Mouse (Mus musculus) midbrain, embryonic 16.5 days (tissue): ENCODE results near the gene Ildr1. TPM values are rescaled to one million over a fixed set of nuclear protein-coding genes. Genes with fewer than 3 reads are reported as not detected.

Experiments used
- ATAC-seq: fragments of 200-750 bp; cut with Nextera tagmentation; 2 replicates; pipeline ENCODE4 v1.8.0; 2017; ENCODE audit warnings: moderate TSS enrichment
- H3K27ac ChIP-seq: fragments of 300-500 bp; sonication (generic); 2 replicates; pipeline ENCODE4 v1.5.1; 2014; ENCODE audit warnings: mild to moderate bottlenecking, low read length, mixed read lengths
- H3K27me3 ChIP-seq: fragments of 300-500 bp; sonication (generic); 2 replicates; pipeline ENCODE4 v1.6.1; 2014; ENCODE audit warnings: low read depth, low read length, mixed read lengths; ENCODE audit not compliant: control insufficient read depth, insufficient read depth
- H3K36me3 ChIP-seq: fragments of 300-500 bp; sonication (generic); 2 replicates; pipeline ENCODE4 v1.6.1; 2014; ENCODE audit warnings: mild to moderate bottlenecking, low read length, moderate library complexity, mixed read lengths; ENCODE audit not compliant: control insufficient read depth, insufficient read depth
- H3K4me1 ChIP-seq: fragments of 300-500 bp; sonication (generic); 2 replicates; pipeline ENCODE4 v1.6.1; 2014; ENCODE audit warnings: mild to moderate bottlenecking, low read length, mixed read lengths; ENCODE audit not compliant: control insufficient read depth, insufficient read depth
- H3K4me2 ChIP-seq: fragments of 300-500 bp; sonication (generic); 2 replicates; pipeline ENCODE4 v1.6.1; 2014; ENCODE audit warnings: mild to moderate bottlenecking, low read length, mixed read lengths
- H3K4me3 ChIP-seq: fragments of 300-500 bp; sonication (generic); 2 replicates; pipeline ENCODE4 v1.5.1; 2014; ENCODE audit warnings: low read depth, mild to moderate bottlenecking, low read length, moderate library complexity, mixed read lengths
- H3K9ac ChIP-seq: fragments of 300-500 bp; sonication (generic); 2 replicates; pipeline ENCODE4 v1.6.1; 2014; ENCODE audit warnings: low read depth, low read length, mixed read lengths
- H3K9me3 ChIP-seq: fragments of 300-500 bp; sonication (generic); replicated peaks from 2 replicates; pipeline ENCODE4 v1.6.1; 2014; ENCODE audit warnings: mild to moderate bottlenecking, low read length, mixed read lengths; ENCODE audit not compliant: control insufficient read depth, poor library complexity, severe bottlenecking
- WGBS: fragments of 180-500 bp; shearing (Covaris S2); extraction: QIAGEN DNeasy Blood & Tissue Kit; methylation state at CpG from one replicate; pipeline ENCODE4 v1.1.7; 2014; 5-methylcytosine and 5-hydroxymethylcytosine counted together
- polyA plus RNA-seq: library from polyadenylated mRNA; unstranded; fragments of >200 nt; fragmentation: Nextera tagmentation; extraction: Ambion mirVana; gene quantifications from 2 replicates; pipeline ENCODE4 v1.2.1, GENCODE M21; 2015

The Ildr1 gene
- polyA plus RNA-seq, 1 experiment from 2014 or later = 0.64 TPM

DNA sequence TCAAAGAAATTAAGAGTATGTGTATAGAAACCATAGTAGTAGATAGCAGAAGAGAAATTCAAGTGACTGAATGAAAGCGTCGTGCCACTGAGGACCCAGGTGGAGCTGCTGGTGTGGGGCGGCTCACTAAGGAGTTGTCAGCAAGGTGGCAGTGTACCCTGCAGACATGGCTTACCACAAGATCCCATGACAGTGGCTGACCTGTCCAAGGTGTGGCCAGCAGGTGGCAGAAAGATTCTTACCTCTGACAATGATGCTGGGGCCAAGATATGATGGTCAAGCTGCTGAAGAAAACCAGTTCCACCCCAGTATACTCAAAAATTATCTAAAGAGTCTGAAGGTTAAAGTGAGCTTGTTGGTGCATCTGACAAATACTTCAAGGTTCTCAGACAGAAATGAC, 41.6 kb downstream of the Ildr1 start:
- 85% methylated on average over 3 of the region's 3 CpGs for WGBS
- H3K4me2 ChIP-seq = no peak overlapping the region
- no peak for ATAC-seq
- H3K27ac ChIP-seq = no peak overlapping the region
- H3K9me3 ChIP-seq = no peaks in the 10 kb centered on the region
- H3K9ac ChIP-seq = no peak overlapping the region
- H3K36me3 ChIP-seq = no peaks in the 10 kb centered on the region
- H3K4me1 ChIP-seq = no peaks in the 10 kb centered on the region
- H3K4me3 ChIP-seq = no peak overlapping the region
- no peaks in the 10 kb centered on the region for H3K27me3 ChIP-seq

DNA sequence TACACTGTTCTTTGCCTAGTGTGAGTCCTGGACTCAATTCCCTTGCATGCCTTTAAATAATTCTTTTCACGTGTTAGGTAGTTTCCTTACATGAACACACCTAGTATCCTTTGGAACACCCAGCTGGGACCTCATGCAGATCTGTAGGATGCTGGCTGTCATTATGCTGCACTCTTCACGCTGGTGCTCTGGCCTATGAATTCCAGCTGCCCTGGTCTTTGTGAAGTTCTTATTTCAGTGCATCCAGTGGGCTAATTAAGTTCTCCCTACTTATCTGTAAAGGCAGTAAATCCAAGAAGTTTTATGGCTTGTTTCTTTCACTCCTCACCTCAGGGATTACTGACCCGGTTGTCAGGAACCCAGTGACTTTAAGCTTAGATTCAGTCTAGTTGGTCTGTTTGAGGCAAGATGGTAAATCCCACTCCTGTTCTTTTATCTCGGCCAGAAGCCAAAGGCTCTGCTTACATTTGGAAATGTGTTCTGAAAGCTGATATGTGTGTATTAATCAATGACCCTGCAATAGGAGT, 45.7 kb downstream of the Ildr1 start:
- Histone ChIP-seq H3K9me3 (no peaks in the 10 kb centered on the region), H3K4me3 (no peak overlapping the region), H3K4me1 (no peaks in the 10 kb centered on the region), H3K27ac (no peak overlapping the region), H3K4me2 (no peak overlapping the region), H3K36me3 (no peaks in the 10 kb centered on the region), H3K27me3 (no peaks in the 10 kb centered on the region), H3K9ac (no peak overlapping the region)
- no peak for ATAC-seq
- WGBS = 31% methylated on average over 4 of the region's 4 CpGs

DNA sequence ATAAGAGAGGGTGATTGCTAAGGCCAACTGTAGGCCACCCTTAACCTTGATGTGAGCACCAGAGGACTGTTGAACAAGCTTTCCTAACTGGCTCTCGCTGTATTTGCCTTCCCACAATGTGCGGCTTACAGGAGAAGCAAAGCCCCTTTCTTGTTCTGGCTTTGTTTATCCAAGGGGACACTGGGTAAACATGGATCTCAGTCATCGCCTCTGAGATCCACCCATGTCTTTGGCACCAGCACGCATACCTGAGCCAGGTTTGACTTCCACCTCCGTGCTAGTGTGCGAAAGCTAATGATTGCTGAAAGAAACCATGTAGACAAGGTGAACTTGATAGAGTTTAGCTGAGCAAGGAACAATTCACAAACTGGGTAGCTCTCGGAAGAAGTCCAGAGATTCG, 49.8 kb downstream of the Ildr1 start:
- H3K4me2 ChIP-seq = no peak overlapping the region
- no peak overlapping the region for H3K4me3 ChIP-seq
- no peak overlapping the region for H3K27ac ChIP-seq
- H3K4me1 ChIP-seq = no peaks in the 10 kb centered on the region
- 91% methylated on average over 8 of the region's 8 CpGs for WGBS
- no peak overlapping the region for H3K9ac ChIP-seq
- ATAC-seq = no peak
- no peaks in the 10 kb centered on the region for H3K9me3 ChIP-seq
- no peaks in the 10 kb centered on the region for H3K36me3 ChIP-seq
- H3K27me3 ChIP-seq = no peaks in the 10 kb centered on the region

DNA sequence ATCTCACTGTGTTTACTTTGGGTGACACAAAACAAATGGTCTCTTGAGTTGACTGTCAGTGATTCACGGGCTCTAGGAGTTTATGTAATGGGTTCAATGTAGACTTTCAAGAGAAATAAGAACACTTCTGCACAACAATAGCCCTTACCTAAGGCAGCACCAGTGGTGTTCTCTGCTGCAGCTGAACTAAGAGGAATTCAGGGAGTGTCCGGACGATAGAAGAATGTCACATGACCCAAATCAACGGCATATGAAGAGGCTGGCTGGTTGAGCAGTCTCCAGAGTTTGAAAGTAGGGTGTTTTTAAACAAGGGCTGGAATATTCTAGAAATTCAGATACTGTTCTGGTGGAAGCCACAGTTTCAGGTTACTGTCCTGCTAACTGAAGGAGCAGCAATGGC, 53.3 kb downstream of the Ildr1 start:
- Histone ChIP-seq H3K9me3 (no peaks in the 10 kb centered on the region), H3K36me3 (no peaks in the 10 kb centered on the region), H3K9ac (no peak overlapping the region), H3K4me3 (no peak overlapping the region), H3K4me1 (no peaks in the 10 kb centered on the region), H3K27me3 (no peaks in the 10 kb centered on the region), H3K4me2 (no peak overlapping the region), H3K27ac (no peak overlapping the region)
- 83% methylated on average over 4 of the region's 4 CpGs for WGBS
- no peak for ATAC-seq

DNA sequence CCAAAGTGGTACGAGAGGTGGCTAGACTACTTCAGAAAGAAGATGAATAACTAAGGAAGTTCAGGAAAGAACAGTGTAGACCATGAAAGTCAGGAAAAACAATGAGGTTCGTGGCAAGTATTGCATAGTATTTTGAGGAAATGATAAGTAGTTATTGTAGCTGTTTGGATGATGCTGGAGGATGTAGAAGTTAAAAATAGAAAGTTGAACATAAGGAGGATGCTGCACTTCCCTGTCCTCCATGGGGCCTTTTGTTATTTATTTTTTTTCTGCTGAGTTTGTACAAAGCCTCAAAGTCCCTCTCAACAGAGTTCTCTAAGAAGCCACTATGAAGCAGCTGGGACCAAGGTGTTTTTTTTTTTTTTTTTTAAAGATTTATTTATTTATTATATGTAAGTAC, 54.0 kb downstream of the Ildr1 start:
- Histone ChIP-seq H3K9me3 (no peaks in the 10 kb centered on the region), H3K4me2 (no peak overlapping the region), H3K4me1 (no peaks in the 10 kb centered on the region), H3K9ac (no peak overlapping the region), H3K4me3 (no peak overlapping the region), H3K27me3 (no peaks in the 10 kb centered on the region), H3K27ac (no peak overlapping the region), H3K36me3 (no peaks in the 10 kb centered on the region)
- 68% methylated on average over 2 of the region's 2 CpGs for WGBS
- ATAC-seq = no peak

DNA sequence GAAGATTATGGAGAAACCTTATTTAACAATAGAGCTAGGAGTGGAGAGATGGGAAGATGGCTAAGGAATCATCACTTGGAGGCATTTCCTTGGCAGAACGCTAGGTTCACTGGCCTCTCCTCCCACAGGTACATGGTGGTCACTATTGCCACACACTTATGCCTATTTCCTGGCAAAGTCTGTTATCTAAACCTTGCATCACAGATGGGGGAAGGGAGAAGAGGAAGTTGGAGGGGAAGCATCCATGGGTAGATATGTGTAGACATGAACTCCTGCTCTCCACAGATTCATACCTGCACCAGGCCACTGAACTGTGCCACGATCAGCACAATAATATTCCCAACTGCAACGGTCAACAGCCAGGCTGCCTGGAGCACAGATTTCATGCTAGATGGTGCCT, 58.2 kb downstream of the Ildr1 start:
- Histone ChIP-seq H3K4me3 (no peak overlapping the region), H3K27ac (no peak overlapping the region), H3K36me3 (no peaks in the 10 kb centered on the region), H3K4me2 (no peak overlapping the region), H3K27me3 (no peaks in the 10 kb centered on the region), H3K9me3 (no peaks in the 10 kb centered on the region), H3K4me1 (no peaks in the 10 kb centered on the region), H3K9ac (no peak overlapping the region)
- WGBS = 91% methylated on average over 3 of the region's 3 CpGs
- ATAC-seq = no peak

DNA sequence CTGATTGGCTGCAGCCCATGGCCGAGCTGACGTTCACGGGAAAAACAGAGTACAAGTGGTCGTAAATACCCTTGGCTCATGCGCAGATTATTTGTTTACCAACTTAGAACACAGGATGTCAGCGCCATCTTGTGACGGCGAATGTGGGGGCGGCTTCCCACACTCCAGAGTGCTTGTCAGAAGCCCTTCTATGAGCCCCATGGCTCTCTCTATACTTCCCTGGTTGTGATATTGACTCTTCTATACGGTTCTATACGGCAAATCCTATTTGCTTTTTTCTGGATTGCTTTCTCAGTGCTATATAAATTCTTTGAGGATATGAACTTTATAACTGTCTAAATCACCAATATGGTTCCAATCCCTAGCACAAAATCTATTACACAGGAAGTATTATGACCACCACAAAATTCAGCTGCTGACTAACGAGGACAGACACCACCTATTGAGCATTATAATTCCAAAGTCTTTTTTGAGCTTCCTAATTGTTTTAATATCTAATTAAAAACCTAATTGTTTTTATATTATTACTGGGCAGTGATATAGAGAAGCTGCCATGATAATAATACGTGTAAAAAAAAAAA, 76.5 kb downstream of the Ildr1 start:
- 76% methylated on average over 8 of the region's 13 CpGs for WGBS
- Histone ChIP-seq H3K9ac (no peak overlapping the region), H3K27ac (no peak overlapping the region), H3K36me3 (no peaks in the 10 kb centered on the region), H3K4me3 (no peak overlapping the region), H3K9me3 (no peaks in the 10 kb centered on the region), H3K4me2 (no peak overlapping the region), H3K4me1 (no peaks in the 10 kb centered on the region), H3K27me3 (no peaks in the 10 kb centered on the region)
- no peak for ATAC-seq

DNA sequence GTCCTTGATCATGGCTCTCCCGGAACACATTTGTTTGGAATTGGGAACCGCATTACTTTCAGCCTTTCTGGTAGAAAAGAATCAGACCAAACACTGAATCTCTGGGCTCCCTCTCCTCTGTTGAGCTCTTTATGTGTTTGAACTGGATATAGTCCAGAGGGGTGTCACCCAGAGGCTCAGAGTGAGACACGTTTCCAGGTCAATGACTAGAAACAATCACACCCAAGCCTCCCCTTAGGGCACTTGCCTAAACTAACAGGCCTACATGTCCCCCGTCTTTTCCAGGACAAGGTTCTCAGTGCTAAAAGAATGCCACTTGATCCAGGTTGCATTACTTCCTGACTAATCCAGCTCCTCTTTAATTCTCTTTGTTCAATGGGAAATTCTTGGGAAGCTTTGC, 77.1 kb downstream of the Ildr1 start:
- Histone ChIP-seq H3K27me3 (no peaks in the 10 kb centered on the region), H3K4me1 (no peaks in the 10 kb centered on the region), H3K27ac (no peak overlapping the region), H3K4me3 (no peak overlapping the region), H3K36me3 (no peaks in the 10 kb centered on the region), H3K9ac (no peak overlapping the region), H3K4me2 (no peak overlapping the region), H3K9me3 (no peaks in the 10 kb centered on the region)
- 38% methylated on average over 4 of the region's 4 CpGs for WGBS
- no peak for ATAC-seq

DNA sequence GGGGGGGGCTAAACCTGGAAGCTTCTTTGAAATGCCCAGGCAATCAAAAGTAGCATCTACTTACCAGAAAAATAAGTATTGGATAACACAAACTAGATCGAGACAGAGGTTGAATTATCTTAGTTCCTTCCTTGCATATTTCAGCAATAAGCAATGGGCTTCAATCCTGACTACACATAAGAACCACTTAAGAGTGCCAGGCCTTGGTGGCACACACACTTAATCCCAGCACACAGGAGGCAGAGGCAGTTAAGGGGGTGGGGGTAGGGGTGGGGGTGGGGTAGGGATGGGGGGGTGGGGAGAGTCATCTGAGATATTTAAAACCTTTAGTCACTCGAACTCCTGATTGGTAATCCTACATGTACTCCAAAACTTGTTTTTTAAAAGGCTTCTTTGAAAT, 77.5 kb downstream of the Ildr1 start:
- Histone ChIP-seq H3K27ac (no peak overlapping the region), H3K4me3 (no peak overlapping the region), H3K36me3 (no peaks in the 10 kb centered on the region), H3K27me3 (no peaks in the 10 kb centered on the region), H3K4me2 (no peak overlapping the region), H3K9me3 (no peaks in the 10 kb centered on the region), H3K4me1 (no peaks in the 10 kb centered on the region), H3K9ac (no peak overlapping the region)
- WGBS = 62% methylated on average over 2 of the region's 2 CpGs
- no peak for ATAC-seq
